Mouse (Mus musculus) left cerebral cortex, postnatal 36 days (tissue): ENCODE measurements around the gene Itgb4. TPM values are rescaled to one million over a fixed set of nuclear protein-coding genes. Genes with fewer than 3 reads are reported as not detected.

Source experiments
- DNase-seq, 2 experiments: peaks; one replicate each; pipeline ENCODE4 v3.0.0; 2021 to 2022; ENCODE audit warnings: low spot score in 2 of 2, mixed read lengths in 1 of 2
- intact Hi-C: fragments of 180-260 bp; cut with DNase I; formaldehyde crosslinking; loops from one replicate; pipeline ENCODE4 v1.15.1; 2025
- total RNA-seq, 2 experiments: library from RNA; stranded (reverse); gene quantifications; 2 replicates each; pipeline ENCODE4 v1.2.3; 2021

Itgb4 gene
- 1 to 10 TPM; 5.1 to 7.3 TPM for total RNA-seq

DNA sequence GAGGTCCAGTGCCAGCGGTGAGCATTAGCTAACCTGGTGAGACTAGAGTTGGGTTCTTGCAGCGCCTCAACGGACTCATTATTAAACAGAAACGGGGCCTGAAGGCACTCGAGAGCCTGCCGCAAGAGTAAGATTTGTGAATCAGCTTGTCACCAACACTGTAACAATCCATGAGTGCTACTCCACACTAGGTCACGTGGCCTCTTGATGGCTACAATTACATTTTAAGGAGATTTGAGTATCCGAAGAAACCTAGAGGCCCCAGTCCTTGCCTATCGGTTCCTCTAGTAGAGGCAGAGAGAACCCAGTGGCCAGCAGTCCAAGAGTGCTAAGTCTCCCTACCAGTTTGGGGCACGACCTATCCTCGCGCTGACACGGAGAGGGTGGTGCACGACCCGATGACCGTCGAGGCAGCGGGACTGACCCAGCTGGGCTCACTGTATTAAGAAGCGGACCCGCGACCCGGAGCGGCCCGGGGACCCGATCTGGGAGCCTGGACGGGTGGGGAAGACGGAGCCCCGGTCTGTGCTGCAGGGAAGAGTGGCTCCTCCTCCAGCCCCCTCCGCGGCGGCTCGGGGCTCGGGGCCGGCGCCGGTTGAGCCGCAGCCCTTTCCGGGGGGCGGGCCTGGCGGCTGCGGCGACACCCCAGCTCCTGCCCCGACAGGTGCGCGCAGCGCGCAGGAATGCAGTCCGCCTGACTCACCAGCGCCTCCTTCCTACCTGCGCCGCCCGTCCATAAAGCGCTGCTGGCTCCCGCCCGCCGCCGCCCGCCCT, at the start of gene Itgb4:
Gene Itgb4, plus strand, starts transcription at position 401 of the 774 bp plus-strand sequence.
- intact Hi-C loops, result no loop called here
- no peak for DNase-seq

DNA sequence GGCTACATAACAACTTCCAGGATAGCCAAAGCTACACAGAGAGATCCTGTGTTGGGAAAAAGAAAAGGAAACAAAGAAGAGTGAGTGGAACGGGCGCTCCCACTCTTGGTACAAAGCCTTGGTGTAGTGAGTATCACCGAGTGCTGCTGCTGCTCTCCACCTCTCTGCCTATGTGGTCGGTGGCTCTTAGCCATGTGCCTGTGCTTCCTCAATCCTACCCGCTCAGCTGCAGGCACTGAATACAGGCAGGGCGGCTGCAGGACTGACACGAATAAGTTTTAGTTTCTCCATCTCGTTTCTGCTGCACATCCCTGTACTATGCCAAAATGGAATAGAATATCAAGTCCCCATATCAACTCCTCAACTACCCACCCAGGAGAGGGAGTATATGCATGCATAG, 45.5 kb upstream of the Itgb4 start:
- intact Hi-C loops, result no loop called here
- DNase-seq, result no peak

DNA sequence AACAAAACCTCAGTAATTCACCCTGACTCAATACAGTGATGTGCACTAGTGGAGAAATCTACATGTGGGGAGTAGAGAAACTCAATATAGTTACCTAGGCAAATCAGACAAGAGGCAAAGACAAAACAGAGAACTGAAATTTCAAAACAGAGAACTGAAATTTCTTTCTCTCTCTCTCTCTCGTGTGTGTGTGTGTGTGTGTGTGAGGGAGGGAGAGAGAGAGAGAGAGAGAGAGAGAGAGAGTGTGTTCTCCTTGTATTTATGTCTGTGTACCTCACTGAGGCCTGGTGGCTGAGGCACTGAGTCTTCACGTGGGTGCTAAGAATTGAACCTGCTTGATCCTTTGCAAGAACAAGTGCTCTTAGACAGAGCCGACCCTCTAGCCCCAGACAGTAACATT, 44.7 kb upstream of the Itgb4 start:
- intact Hi-C loops, result loop anchor here (5.0 kb wide), 1 partner anchor 202 kb away; the partner anchor contains the start of gene Trim65

DNA sequence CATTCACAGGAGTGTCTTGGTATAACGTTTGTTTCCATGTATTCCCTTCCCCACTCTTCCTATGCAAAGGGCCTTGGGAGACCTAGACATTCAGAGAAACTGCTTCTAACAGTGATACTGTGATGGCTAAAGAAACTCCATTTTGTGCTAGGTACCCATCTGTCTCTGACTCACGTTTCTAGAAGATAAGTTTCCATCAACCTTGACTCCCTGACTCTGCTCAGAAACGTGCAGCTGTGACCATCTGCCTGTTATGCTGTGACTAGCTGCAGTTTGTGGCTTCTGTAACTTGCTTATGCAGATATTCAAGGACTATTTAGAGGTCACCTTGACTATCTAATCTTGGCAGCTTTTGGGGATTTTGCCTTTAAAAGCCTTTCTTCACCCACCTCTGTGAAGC, 43.3 kb upstream of the Itgb4 start:
- intact Hi-C loops, result loop anchor here (5.0 kb wide), 1 partner anchor 201 kb away; the partner anchor contains the start of gene Trim65
- no peak for DNase-seq

More for the DNA sequence above, 44.7 kb upstream of the Itgb4 start:
- DNase-seq, result no peak

DNA sequence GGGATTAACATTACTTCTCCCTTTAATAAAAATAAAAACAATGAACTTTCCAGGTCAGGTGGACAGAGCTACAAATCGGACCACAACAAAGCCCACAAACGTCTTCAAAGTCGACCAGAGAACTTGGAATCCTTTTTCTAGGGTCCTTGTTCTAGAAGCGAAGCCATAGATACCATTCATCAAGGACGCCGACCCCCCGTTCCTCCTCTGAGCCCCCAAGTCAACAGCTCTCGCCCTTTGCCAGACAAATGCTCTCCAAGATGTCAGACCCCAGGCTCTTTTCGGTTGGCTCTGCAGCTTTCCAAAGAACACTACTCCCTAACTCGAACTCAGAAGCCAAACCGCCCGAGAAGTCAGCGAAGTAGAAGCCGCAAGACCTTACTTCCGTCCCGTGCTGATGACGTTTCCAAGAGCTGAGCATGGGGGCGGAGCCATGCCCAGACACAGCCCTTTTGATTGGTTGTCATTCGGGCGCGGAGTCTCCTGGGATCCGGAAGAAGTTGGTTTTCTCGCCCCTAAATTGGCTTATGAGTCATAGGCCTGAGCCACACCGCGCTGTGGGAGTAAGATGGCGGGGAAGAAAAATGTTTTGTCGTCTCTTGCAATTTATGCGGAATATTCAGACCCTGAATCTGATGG, 41.3 kb upstream of the Itgb4 start, which contains the start of the genes Sap30bp and Recql5:
Gene Sap30bp, plus strand, starts transcription at position 175 of the 639 bp plus-strand sequence.
Gene Recql5, minus strand, starts transcription at position 370 of the 639 bp plus-strand sequence.
- intact Hi-C loops, result loop anchor here (5.0 kb wide), 1 partner anchor 199 kb away; the partner anchor contains the start of gene Trim65
- peak; percentile 97 to 98 for DNase-seq

DNA sequence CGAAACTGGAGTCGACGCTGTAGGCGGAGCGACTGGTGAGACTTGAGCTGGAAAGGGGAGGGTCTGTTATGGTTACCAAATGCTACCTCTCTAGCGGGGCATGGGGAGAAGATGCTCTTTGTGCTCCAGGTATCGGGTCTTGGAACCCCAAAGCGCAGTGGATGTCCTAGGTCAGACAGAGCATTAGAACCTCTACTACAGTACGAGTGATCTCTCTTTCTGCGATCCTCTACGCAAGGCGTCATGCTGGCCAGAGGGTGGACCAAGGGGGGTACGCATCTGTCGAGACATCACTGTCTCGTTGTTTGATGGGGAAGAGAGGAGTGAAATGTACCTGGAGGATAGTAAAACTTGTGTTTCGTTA, 40.8 kb upstream of the Itgb4 start:
- intact Hi-C loops, result loop anchor here (5.0 kb wide), 1 partner anchor 199 kb away; the partner anchor contains the start of gene Trim65
- no peak for DNase-seq

DNA sequence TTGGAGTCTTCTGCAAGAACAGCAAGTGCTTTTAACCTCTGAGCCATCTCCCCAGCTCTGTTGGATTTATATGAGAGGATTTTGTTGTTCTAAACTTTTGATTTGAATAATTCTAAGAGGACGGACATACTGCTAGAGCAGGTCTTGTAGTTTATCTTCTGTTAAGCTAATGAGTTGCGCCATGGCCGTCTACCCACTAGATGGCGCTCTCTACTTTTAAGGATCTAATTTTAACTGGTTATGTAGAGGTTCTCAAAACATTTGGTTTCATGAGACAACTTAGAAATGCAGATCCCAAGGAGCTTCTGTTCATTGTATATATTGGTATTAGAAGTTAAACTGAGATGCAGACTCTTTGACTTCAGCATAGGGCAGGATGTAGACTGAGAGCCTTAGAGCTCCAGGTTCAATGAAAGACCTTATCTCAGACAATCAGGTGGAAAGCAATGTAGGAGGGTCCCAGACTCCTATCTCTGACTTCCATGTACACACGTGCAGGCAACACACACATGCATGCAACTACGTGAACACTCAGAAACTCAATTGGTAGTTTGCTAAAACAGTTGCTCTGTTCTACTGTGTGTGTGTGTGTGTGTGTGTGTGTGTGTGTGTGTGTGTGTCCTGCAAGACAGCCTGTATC, 34.7 kb upstream of the Itgb4 start:
- DNase-seq, result peak; percentile 45 to 49
- intact Hi-C loops, result loop anchor here (2.0 kb wide), 1 partner anchor 59 kb away; no protein-coding TSS in a partner anchor

DNA sequence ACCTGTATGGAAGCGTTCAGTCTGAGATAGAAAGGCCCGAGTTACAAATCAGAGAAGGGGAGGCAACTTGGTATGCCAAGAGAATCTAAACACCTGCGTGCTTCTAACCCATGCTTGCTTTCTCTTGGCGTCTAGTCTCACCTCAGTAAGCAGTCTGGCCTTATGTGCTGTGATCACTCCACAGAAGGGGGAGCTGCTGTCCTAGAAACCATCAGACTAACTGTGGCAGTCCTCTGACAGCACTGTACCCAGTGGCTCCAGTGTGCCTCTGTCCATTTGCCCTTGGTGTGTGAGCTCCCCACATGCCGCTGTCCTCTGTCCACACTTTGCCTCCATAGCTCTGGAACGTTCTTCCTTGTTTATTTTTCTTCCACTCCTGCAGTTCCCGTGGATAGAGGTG, 32.5 kb upstream of the Itgb4 start:
- intact Hi-C loops, result no loop called here
- no peak for DNase-seq

DNA sequence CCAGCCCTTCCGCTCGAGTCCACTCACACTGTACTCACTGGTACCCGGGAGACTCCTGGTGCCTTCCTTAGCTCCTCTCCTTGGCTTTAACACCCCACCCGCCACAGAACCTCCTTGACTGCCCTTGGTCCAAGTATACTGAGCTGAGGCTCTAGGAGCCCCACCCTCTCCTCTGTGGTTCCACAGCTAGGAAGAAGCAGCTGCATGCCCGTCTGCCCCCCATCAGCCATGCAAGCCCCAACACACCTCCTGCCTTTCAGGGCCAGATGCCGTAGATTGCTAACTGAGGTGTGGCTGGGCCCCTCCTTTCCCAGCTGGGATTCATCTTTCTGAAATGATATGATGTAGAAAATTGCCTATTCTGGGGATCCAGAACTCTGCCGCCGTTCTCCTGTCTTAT, 29.3 kb upstream of the Itgb4 start:
- intact Hi-C loops, result no loop called here

DNA sequence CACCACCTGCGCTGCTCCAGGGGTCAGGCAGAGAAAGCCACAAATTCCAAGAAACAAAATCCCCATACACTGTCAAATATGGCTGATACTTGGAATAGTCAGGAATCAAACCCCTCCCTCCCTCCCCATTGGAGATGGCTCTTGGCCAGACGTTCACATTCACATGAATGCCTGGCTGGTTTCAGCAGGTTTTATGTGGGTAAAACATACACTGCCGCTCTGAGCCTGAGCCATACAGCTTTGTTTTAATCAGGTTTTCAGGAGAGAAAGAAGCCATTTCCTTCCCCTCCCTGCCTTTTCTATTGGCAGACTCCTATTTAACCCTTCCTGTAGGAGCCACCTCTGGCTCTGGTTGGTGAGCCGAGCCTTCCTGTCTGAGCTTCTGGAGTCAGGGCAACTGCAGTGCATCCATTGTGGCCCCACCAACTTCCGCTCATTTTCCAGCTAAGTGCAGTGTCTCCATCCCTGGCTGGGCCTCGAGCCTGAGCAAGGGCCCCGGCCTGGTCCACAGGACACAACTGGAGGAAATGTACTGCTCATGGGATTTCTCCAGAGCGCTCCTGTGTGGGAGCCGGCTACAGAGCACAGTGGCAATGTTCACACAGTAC, 28.2 kb upstream of the Itgb4 start:
- no peak for DNase-seq
- intact Hi-C loops, result no loop called here

More for the DNA sequence above, 29.3 kb upstream of the Itgb4 start:
- no peak for DNase-seq

DNA sequence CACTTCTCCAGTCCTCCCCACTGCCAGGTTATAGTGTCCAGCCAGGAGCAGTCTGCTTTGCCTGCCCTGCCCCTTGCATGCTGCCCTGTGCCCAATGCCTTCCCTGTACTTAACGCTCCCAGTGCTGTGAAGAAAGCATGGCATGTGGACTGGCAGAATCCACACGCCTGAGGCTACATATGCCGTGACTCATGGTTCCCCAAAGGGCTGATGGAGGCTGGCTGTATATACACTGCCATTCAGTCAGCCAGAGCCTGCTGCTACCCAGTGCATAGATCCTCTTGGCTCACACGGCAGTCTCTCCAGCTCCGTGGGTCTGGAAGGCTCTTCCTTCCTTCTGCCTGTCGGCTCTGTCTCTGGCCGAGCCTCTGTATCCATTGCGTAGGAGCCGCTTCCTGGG, 26.2 kb upstream of the Itgb4 start:
- DNase-seq, result no peak
- intact Hi-C loops, result no loop called here

DNA sequence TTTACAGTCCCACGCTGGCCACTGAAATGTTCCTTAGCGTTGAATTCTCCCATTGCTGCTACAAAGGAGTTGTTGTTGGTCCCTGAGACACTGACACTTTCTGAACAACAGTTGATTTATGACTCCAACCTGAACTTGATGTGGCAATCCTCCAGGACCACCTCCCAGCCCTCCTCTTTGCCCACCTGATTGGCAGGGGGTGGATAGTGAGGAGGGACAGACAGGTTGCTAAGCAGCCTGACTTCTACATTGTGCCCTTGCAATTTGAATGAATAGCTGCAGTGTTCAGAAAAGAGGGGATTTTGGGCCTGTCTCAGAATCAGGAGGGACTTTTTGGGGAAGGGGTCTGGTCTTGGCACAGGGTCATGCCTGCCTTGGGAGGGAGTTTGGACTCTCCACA, 23.8 kb upstream of the Itgb4 start:
- intact Hi-C loops, result no loop called here
- no peak for DNase-seq

DNA sequence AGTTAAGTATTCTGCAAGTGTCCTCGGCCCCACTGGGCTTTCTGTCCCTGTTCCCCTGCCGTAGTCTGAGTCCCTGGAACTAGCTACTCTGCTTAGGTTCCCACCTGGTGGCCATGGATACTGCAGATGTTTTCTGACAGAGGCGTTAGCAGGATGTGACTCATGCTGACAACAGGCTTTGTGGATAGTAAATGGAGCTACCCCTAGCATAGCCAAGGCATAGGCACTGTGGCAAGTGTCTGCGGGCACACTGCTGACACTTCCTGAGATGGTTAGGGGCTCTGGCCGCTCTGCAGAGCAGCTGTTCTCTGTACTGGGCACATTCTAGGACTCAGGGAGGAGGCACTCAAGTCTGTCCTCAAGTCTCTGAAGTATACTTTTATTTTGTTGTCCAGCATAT, 19.8 kb upstream of the Itgb4 start:
- intact Hi-C loops, result no loop called here

DNA sequence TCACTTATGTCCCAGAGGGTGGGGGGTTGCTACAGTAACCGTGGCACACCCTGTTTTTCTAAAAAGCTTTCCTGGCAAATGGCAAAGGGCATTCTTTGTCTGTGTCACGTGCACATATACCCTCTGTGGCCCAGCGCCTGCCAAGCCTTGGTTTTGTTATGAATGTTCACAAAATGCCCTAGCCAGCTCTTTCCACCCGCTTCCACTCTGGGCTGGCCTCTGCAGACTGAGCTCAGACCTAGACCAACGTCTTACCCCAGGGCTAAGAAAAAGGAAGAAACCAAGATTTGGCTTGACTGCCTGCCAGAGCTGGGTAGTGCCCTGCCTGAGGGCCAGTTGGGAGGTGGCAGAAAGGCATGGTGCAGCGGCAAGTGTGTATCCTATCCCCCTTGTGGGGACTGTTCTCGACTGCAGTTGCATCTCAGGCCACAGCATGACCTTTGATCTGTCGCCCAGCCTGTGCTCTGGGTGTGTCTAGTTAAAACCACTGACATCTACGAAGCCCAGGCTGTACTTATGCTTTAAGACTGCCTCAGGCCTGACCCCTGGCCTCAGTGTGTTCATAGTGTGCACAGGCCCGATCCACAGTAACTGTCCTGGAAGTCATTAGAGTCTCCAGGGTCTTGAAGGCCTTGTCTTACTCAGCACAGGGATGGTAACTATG, 19.2 kb upstream of the Itgb4 start:
- intact Hi-C loops, result no loop called here
- DNase-seq, result no peak

More for the DNA sequence above, 19.8 kb upstream of the Itgb4 start:
- DNase-seq, result no peak

DNA sequence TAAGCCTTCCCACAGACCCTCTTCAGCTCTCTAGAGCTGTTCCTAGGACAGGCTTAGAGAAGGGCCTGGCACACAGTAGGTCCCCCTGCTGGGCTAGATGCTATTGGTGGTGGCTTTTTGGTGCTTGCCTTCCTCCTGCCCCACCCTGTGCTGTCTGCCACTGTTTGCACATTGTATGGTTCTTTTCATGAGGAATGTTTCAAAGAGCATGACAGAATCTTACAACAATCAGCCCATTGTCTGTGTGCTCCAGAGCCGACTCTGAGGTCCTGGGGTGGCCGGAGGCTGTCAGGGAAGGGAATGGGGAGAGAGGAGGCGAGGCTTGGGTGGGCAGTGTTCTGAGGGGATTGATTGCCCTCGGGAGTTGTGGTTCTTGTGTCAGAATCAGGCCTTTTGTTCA, 18.1 kb upstream of the Itgb4 start:
- no peak for DNase-seq
- intact Hi-C loops, result no loop called here

DNA sequence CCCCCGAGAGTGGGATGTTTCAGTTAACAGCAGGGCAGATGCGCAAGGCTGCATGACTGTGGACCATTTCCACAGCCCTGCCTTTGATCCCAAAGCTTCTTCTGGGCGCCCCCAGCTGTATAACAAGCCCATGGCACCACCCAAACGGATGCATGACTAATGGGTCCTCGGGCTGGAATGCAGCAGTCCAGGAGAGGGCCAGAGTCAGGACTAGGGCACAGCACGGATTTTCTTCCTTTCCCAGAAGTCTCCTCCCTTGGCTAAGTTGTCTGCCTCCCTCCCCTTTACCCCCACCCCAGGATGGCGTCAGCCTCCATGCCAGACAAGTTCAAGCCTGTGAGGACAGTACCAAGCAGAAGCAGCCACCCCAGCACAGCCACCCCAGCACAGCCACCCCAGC, 16.5 kb upstream of the Itgb4 start:
- DNase-seq, result no peak
- intact Hi-C loops, result no loop called here

DNA sequence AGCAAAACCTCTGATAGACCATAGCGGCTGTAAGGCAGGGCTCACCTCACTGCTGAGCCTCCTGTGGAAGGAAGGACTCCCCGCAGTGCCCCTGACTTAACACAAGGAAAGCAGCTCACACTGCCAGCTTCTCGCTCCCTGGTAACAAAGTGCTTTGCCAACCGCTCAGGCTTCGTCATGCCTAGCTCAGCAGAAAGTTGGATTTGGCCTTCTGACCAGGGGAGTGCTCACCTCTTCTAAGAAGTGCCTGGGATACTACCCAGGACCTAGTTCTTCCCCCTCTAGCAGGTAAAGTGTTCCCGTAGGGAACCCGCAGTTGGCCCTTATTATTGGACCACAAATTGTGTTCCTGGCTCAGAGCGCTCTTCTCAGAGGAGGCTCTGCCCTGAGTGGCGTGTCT, 15.5 kb upstream of the Itgb4 start:
- intact Hi-C loops, result no loop called here

DNA sequence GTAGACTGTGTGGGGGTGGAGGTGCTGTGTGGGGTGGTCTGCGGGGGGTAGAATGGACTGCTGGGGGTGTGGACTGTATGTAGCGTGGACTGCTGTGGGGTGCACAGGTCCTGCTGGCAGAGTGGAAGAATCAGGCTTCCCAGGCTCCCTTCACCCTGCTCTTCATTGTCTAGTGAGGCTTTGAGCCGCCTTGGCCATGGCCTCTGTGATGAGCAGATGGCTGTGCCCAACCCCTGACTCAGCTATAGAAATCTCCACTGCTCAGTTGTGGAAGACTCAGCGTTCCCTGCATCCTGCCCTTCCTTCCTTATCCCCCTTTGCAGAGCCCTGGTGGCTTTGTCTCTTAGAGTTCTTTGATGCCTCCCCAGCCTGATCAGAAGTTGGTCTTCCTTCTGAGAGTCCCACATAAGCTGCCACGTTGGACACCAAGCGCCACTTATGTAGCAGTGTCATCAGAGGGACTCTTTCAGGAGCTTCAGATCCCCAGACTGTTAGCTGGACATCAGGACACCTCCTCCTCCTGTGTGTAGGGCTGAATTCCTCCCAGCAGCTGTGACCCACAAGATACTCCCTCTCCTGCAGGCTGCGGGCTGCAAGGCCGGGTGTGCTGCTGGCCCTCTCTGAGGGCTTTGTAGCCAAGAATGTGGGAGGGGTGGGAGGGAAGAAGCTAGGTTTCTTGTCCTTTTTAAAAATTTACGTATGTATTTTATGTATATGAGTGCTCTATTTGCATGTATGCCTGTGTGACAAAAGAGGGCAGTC, 11.7 kb upstream of the Itgb4 start:
- intact Hi-C loops, result no loop called here
- DNase-seq, result no peak

More for the DNA sequence above, 15.5 kb upstream of the Itgb4 start:
- no peak for DNase-seq
